Mouse (Mus musculus) MEL (cell line): ENCODE results near the gene Raver1. TPM values are rescaled to one million over a fixed set of nuclear protein-coding genes. Genes with fewer than 3 reads are reported as not detected.

Experiments
- DNase-seq: peaks from one replicate; pipeline ENCODE4 v3.0.0; 2011; ENCODE audit warnings: low read depth, low spot score
- H3K27ac ChIP-seq: 2 replicates; pipeline ENCODE4 v1.5.1; 2012; ENCODE audit warnings: low read depth, mild to moderate bottlenecking, control low read depth, low read length, moderate library complexity; ENCODE audit not compliant: control insufficient read depth
- H3K27me3 ChIP-seq, 2 experiments: fragments of 150-350 bp in 1 of 2; sonication (generic) in 1 of 2; 2 replicates each; pipeline ENCODE4 v1.6.1; 2012; ENCODE audit warnings: low read length in 2 of 2, mild to moderate bottlenecking in 2 of 2, improper control_type of control experiment in 1 of 2, moderate library complexity in 1 of 2; ENCODE audit not compliant: insufficient read depth in 2 of 2, control insufficient read depth in 1 of 2
- H3K36me3 ChIP-seq, 2 experiments: 2 replicates each; pipeline ENCODE4 v1.6.1; 2012 to 2014; ENCODE audit warnings: low read length in 2 of 2, improper control_type of control experiment in 1 of 2, inconsistent platforms in 1 of 2, mild to moderate bottlenecking in 1 of 2; ENCODE audit not compliant: insufficient read depth in 2 of 2, control insufficient read depth in 1 of 2
- H3K4me1 ChIP-seq, 2 experiments: fragments of 150-350 bp in 1 of 2; sonication (generic) in 1 of 2; 2 replicates each; pipeline ENCODE4 v1.6.1; 2012; ENCODE audit warnings: low read length in 2 of 2, improper control_type of control experiment in 1 of 2, mild to moderate bottlenecking in 1 of 2; ENCODE audit not compliant: insufficient read depth in 2 of 2, control insufficient read depth in 1 of 2
- H3K4me3 ChIP-seq, 2 experiments: fragments of 150-350 bp in 1 of 2; sonication (generic) in 1 of 2; 2 replicates each; pipeline ENCODE4 v1.5.1; 2012; ENCODE audit warnings: low read depth in 2 of 2, low read length in 2 of 2, mild to moderate bottlenecking in 2 of 2, moderate library complexity in 2 of 2, control low read depth in 1 of 2, improper control_type of control experiment in 1 of 2; ENCODE audit not compliant: control insufficient read depth in 1 of 2, insufficient read depth in 1 of 2
- H3K79me2 ChIP-seq: 2 replicates; pipeline ENCODE4 v1.6.1; 2012; ENCODE audit warnings: mild to moderate bottlenecking, low read length, moderate library complexity; ENCODE audit not compliant: control insufficient read depth, poor library complexity, insufficient read depth
- H3K9ac ChIP-seq: 2 replicates; pipeline ENCODE4 v1.6.1; 2012; ENCODE audit warnings: low read depth, mild to moderate bottlenecking, control low read depth, low read length, moderate library complexity; ENCODE audit not compliant: control insufficient read depth, poor library complexity, severe bottlenecking
- H3K9me3 ChIP-seq: fragments of 150-350 bp; sonication (generic); replicated peaks from 2 replicates; pipeline ENCODE4 v1.6.1; 2012; ENCODE audit warnings: mild to moderate bottlenecking, low read length, improper control_type of control experiment, moderate library complexity; ENCODE audit not compliant: insufficient read depth
- CHD2 ChIP-seq: IDR thresholded peaks from 2 replicates; pipeline ENCODE4 v1.6.1; 2011; ENCODE audit warnings: low read length, improper control_type of control experiment
- CTCF ChIP-seq, 3 experiments: IDR thresholded peaks in 2 of 3; conservative IDR thresholded peaks in 1 of 3; 2 replicates each; pipeline ENCODE4 v1.5.1; 2011 to 2012; ENCODE audit warnings: low read length in 3 of 3, low read depth in 2 of 3, mild to moderate bottlenecking in 2 of 3, improper control_type of control experiment in 1 of 3, inconsistent platforms in 1 of 3, mixed read lengths in 1 of 3, moderate library complexity in 1 of 3; ENCODE audit not compliant: control insufficient read depth in 1 of 3, insufficient read depth in 1 of 3, poor library complexity in 1 of 3, severe bottlenecking in 1 of 3
- ELF1 ChIP-seq: IDR thresholded peaks from 2 replicates; pipeline ENCODE4 v1.6.1; 2014; ENCODE audit warnings: low read depth, mild to moderate bottlenecking, inconsistent platforms, low read length, improper control_type of control experiment, moderate library complexity
- HCFC1 ChIP-seq: IDR thresholded peaks from 2 replicates; pipeline ENCODE4 v1.6.1; 2012; ENCODE audit warnings: low read depth, mild to moderate bottlenecking, inconsistent platforms, low read length, improper control_type of control experiment, moderate library complexity
- KAT2A ChIP-seq: conservative IDR thresholded peaks from 2 replicates; pipeline ENCODE4 v1.6.1; 2012; ENCODE audit warnings: low read depth, low read length, improper control_type of control experiment, inconsistent platforms
- MAFK ChIP-seq: IDR thresholded peaks from 2 replicates; pipeline ENCODE4 v1.6.1; 2011; ENCODE audit warnings: low read depth, mild to moderate bottlenecking, low read length, improper control_type of control experiment, borderline replicate concordance
- MAZ ChIP-seq: IDR thresholded peaks from 2 replicates; pipeline ENCODE4 v1.6.1; 2012; ENCODE audit warnings: low read depth, mild to moderate bottlenecking, inconsistent platforms, low read length, improper control_type of control experiment
- MEF2A ChIP-seq: IDR thresholded peaks from 2 replicates; pipeline ENCODE4 v1.6.1; 2014; ENCODE audit warnings: low read depth, mild to moderate bottlenecking, inconsistent platforms, low read length, improper control_type of control experiment; ENCODE audit not compliant: poor library complexity, insufficient replicate concordance, severe bottlenecking; ENCODE audit errors: extremely low read depth
- MXI1 ChIP-seq: IDR thresholded peaks from 2 replicates; pipeline ENCODE4 v1.6.1; 2011; ENCODE audit warnings: mild to moderate bottlenecking, low read depth, low read length, improper control_type of control experiment
- MYB ChIP-seq: IDR thresholded peaks from 2 replicates; pipeline ENCODE4 v1.6.1; 2011; ENCODE audit warnings: mild to moderate bottlenecking, low read depth, low read length, improper control_type of control experiment
- MYC ChIP-seq: IDR thresholded peaks from 2 replicates; pipeline ENCODE4 v1.6.1; 2011; ENCODE audit warnings: low read depth, mild to moderate bottlenecking, low read length, improper control_type of control experiment, moderate library complexity
- NELFE ChIP-seq: IDR thresholded peaks from 2 replicates; pipeline ENCODE4 v1.6.1; 2011; ENCODE audit warnings: low read depth, low read length, improper control_type of control experiment
- NRF1 ChIP-seq: IDR thresholded peaks from 2 replicates; pipeline ENCODE4 v1.6.1; 2014; ENCODE audit warnings: low read depth, mild to moderate bottlenecking, inconsistent platforms, low read length, improper control_type of control experiment, moderate library complexity; ENCODE audit not compliant: poor library complexity, insufficient read depth, severe bottlenecking
- POLR2AphosphoS2 ChIP-seq: IDR thresholded peaks from 2 replicates; pipeline ENCODE4 v1.6.1; 2011; ENCODE audit warnings: low read length, improper control_type of control experiment
- RAD21 ChIP-seq: IDR thresholded peaks from 2 replicates; pipeline ENCODE4 v1.6.1; 2011; ENCODE audit warnings: mild to moderate bottlenecking, low read depth, low read length, improper control_type of control experiment
- RCOR1 ChIP-seq: IDR thresholded peaks from 2 replicates; pipeline ENCODE4 v1.6.1; 2012; ENCODE audit warnings: low read depth, mild to moderate bottlenecking, inconsistent platforms, low read length, improper control_type of control experiment
- SIN3A ChIP-seq: IDR thresholded peaks from 2 replicates; pipeline ENCODE4 v1.6.1; 2012; ENCODE audit warnings: low read length, improper control_type of control experiment, inconsistent platforms
- SMC3 ChIP-seq: IDR thresholded peaks from 2 replicates; pipeline ENCODE4 v1.6.1; 2011; ENCODE audit warnings: low read depth, low read length, improper control_type of control experiment
- TAL1 ChIP-seq: IDR thresholded peaks from 2 replicates; pipeline ENCODE4 v1.6.1; 2012; ENCODE audit warnings: mild to moderate bottlenecking, inconsistent platforms, low read length, moderate library complexity, mixed read lengths
- TBP ChIP-seq: IDR thresholded peaks from 2 replicates; pipeline ENCODE4 v1.8.0; 2011; ENCODE audit warnings: low read depth, low read length, improper control_type of control experiment
- UBTF ChIP-seq: IDR thresholded peaks from 2 replicates; pipeline ENCODE4 v1.6.1; 2012; ENCODE audit warnings: low read depth, mild to moderate bottlenecking, inconsistent platforms, low read length, improper control_type of control experiment, moderate library complexity, borderline replicate concordance; ENCODE audit not compliant: insufficient read depth
- USF2 ChIP-seq, 2 experiments: IDR thresholded peaks; 2 replicates each; pipeline ENCODE4 v1.6.1; 2011 to 2012; ENCODE audit warnings: improper control_type of control experiment in 2 of 2, low read length in 2 of 2, borderline replicate concordance in 1 of 2, inconsistent platforms in 1 of 2, low read depth in 1 of 2, mild to moderate bottlenecking in 1 of 2; ENCODE audit not compliant: insufficient read depth in 1 of 2
- ZC3H11A ChIP-seq: IDR thresholded peaks from 2 replicates; pipeline ENCODE4 v1.6.1; 2012; ENCODE audit warnings: low read depth, mild to moderate bottlenecking, inconsistent platforms, low read length, improper control_type of control experiment
- ZKSCAN1 ChIP-seq: IDR thresholded peaks from 2 replicates; pipeline ENCODE4 v1.6.1; 2012; ENCODE audit warnings: low read depth, mild to moderate bottlenecking, inconsistent platforms, low read length, improper control_type of control experiment, moderate library complexity
- ZMIZ1 ChIP-seq: IDR thresholded peaks from 2 replicates; pipeline ENCODE4 v1.6.1; 2012; ENCODE audit warnings: low read depth, mild to moderate bottlenecking, inconsistent platforms, low read length, improper control_type of control experiment, moderate library complexity
- polyA plus RNA-seq, 2 experiments: library from polyadenylated mRNA; stranded (reverse) in 1 of 2; unstranded in 1 of 2; fragments of >175 nt in 1 of 2; fragments of >200 nt in 1 of 2; gene quantifications; 2 replicates each; pipeline versions ENCODE4 v1.2.1 to v1.2.4; 2012; ENCODE audit warnings: low replicate concordance in 2 of 2, low read depth in 1 of 2; ENCODE audit not compliant: insufficient read length in 2 of 2, insufficient read depth in 1 of 2, missing spikeins in 1 of 2
- total RNA-seq: library from RNA; depleted of rRNA; stranded (reverse); fragments of 300-350 nt; gene quantifications from 2 replicates; pipeline ENCODE4 v1.2.3, GENCODE M21; 2012

Gene Raver1
- total and polyA plus RNA-seq, 3 experiments: 50.0 to 291 TPM; not detected in 1

DNA sequence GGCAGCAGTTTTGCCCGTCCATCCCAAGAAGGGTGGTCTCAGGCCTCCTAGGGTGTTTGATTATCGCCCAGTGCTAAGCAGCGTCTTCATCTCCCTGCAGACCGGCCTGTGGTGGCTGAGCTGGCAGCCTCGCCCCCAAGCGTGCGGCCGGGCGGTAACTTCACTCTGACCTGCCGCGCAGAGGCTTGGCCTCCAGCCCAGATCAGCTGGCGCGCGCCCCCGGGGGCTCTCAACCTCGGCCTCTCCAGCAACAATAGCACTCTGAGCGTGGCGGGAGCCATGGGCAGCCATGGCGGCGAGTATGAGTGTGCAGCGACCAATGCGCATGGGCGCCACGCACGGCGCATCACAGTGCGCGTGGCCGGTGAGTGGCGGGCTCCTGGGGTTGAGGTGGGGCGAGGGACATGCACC is 54.3 kb downstream of the Raver1 start:
- TF ChIP-seq ZC3H11A (no peak), KAT2A (no peak), MAZ (no peak), RCOR1 (no peak), NELFE (no peak), CTCF (IDR thresholded peaks at IDR 0.05 in 2 of 3, conservative IDR thresholded peaks at IDR 0.05 in 1 of 3; ENCODE audit: control insufficient read depth in 1 of 3, insufficient read depth in 1 of 3, low read depth in 2 of 3, low read length in 3 of 3, poor library complexity in 1 of 3, severe bottlenecking in 1 of 3) (no peak), RAD21 (no peak), TAL1 (no peak), MXI1 (no peak), USF2 (IDR thresholded peaks at IDR 0.05; ENCODE audit: borderline replicate concordance in 1 of 2, insufficient read depth in 1 of 2, low read depth in 1 of 2, low read length in 2 of 2) (no peak)
- Histone ChIP-seq H3K4me3 (no peak overlapping the region), H3K9me3 (no peaks in the 10 kb centered on the region), H3K27me3 (no peaks in the 10 kb centered on the region), H3K27ac (no peak overlapping the region), H3K9ac (no peak overlapping the region), H3K79me2 (peaks cover 9% of the 10 kb centered on the region), H3K36me3 (peaks cover 0 to 28% of the 10 kb centered on the region in 2 experiments; a peak in 2 of 4 replicates), H3K4me1 (peaks cover 16 to 46% of the 10 kb centered on the region in 2 experiments)
- DNase-seq: no peak

DNA sequence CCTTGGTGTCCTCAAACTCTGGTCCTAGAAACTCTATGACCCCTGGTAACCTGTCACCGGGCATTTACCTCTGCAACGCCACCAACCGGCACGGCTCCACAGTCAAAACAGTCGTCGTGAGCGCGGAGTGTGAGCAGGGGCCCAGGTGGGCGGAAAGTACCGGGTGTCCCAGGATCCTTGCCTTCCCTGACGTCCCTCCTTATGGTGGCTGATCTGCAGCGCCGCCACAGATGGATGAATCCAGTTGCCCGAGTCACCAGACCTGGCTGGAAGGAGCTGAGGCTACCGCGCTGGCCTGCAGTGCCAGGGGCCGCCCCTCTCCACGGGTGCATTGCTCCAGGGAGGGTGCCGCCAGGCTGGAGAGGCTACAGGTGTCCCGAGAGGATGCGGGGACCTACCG is 55.1 kb downstream of the Raver1 start:
- no peak overlapping the region for H3K27ac ChIP-seq
- H3K9ac ChIP-seq: no peak overlapping the region
- H3K79me2 ChIP-seq: peaks cover 9% of the 10 kb centered on the region
- peaks cover 0 to 24% of the 10 kb centered on the region in 2 experiments; a peak in 2 of 4 replicates for H3K36me3 ChIP-seq
- H3K9me3 ChIP-seq: no peaks in the 10 kb centered on the region
- DNase-seq: no peak
- no peaks in the 10 kb centered on the region for H3K27me3 ChIP-seq
- no peak overlapping the region for H3K4me3 ChIP-seq
- H3K4me1 ChIP-seq: peaks cover 15 to 39% of the 10 kb centered on the region in 2 experiments
- TF ChIP-seq NRF1 (no peak), HCFC1 (no peak), TBP (no peak), ZC3H11A (no peak), ELF1 (no peak), CHD2 (no peak), MAFK (no peak), ZKSCAN1 (no peak), MXI1 (no peak), SIN3A (no peak), RAD21 (no peak), SMC3 (no peak), ZMIZ1 (no peak), CTCF (IDR thresholded peaks at IDR 0.05 in 2 of 3, conservative IDR thresholded peaks at IDR 0.05 in 1 of 3; ENCODE audit: control insufficient read depth in 1 of 3, insufficient read depth in 1 of 3, low read depth in 2 of 3, low read length in 3 of 3, poor library complexity in 1 of 3, severe bottlenecking in 1 of 3) (no peak), MYB (no peak), UBTF (no peak), MEF2A (no peak), MYC (no peak), TAL1 (no peak), POLR2AphosphoS2 (no peak)
